Mouse (Mus musculus) G1E (cell line): ENCODE measurements around the gene Atp2b2.

Experiments used
- CTCF ChIP-seq: IDR thresholded peaks from 2 replicates; pipeline ENCODE4 v1.5.1; 2012; ENCODE audit warnings: low read depth, low read length, inconsistent platforms, mixed read lengths
- GATA1 ChIP-seq: IDR thresholded peaks from 2 replicates; pipeline ENCODE4 v1.6.1; 2012; ENCODE audit warnings: borderline replicate concordance, low read length, inconsistent platforms, mixed read lengths
- GATA2 ChIP-seq: IDR thresholded peaks from 2 replicates; pipeline ENCODE4 v1.6.1; 2012; ENCODE audit warnings: low read depth, low read length, inconsistent platforms, borderline replicate concordance
- POLR2AphosphoS5 ChIP-seq: IDR thresholded peaks from 2 replicates; pipeline ENCODE4 v1.6.1; 2012; ENCODE audit warnings: low read depth, low read length, inconsistent platforms; ENCODE audit not compliant: insufficient replicate concordance
- TAL1 ChIP-seq: conservative IDR thresholded peaks from 2 replicates; pipeline ENCODE4 v1.6.1; 2012; ENCODE audit warnings: low read depth, low read length, inconsistent platforms, mixed read lengths

- TF ChIP-seq CTCF (no peak), GATA2 (no peak), TAL1 (no peak), GATA1 (no peak), POLR2AphosphoS5 (no peak)
Measured at GRCm38 (mm10) chr6:114032822-114033221, 9.6 kb downstream of the Atp2b2 start.
